Mouse (Mus musculus) natural killer cell, adult 2 months (primary cell): Measurements from ENCODE around the gene Mcts1.

Experiments
- DNase-seq, 2 experiments: peaks; one replicate each; pipeline ENCODE4 v3.0.0; 2022; ENCODE audit warnings: low spot score in 2 of 2

Mcts1 gene

DNA sequence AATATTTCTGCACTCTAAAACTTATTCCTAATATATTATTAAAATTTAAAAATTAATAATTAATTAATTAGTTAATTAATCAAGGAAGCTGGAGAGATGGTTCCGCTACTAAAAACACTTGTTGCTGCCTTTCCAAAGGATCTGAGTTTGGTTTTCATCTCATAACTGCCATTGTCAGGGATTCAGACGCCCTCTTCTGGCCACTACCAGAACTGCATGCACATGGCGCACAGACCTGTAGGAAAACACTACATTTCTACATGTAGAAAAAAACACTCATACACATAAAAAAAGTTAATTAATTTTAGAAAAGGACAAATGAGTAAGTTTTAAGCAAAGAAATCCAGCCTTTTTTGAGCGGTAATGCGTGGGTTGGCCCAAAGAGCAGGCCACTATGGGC, 54.3 kb downstream of the Mcts1 start:
- peak in 1 of 2 experiments; percentile 18 for DNase-seq

DNA sequence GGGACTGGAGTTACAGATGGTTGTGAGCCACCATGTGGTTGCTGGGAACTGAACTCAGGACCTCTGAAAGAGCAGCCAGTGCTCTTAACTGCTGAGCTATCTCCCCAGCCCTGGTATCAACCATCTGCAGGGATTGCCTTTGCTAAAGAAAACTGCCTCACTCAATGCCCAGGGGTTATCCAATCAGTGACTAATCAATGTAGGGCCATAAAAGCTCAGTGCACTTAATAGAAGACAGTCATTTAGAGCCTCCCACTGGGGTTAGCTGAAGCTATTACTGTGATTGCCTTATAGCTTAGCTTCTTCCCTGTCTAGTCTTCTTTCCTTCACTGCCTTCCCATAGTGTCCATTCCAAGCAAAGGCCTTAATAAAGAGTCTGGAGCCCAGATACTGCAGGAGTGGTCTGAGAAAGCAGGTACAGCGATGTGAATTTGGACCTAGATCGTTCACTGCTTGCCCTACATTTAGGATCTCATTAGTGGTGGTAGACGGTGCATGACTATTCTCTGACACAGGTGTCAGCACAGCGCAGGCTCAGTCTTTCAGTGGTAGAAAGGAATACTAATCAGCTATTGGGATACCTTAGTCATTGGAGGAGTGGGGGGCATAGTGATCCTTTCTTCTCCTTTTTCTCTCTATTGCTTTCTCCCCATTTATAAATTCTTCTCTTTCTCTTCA, 56.0 kb downstream of the Mcts1 start:
- no peak for DNase-seq
